Mouse (Mus musculus): ENCODE results near the gene Bcl2l1. TPM values are rescaled to one million over a fixed set of nuclear protein-coding genes. Genes with fewer than 3 reads are reported as not detected.

Gene Bcl2l1
- polyA plus RNA-seq, 1 experiment = 91.7 TPM

DNA sequence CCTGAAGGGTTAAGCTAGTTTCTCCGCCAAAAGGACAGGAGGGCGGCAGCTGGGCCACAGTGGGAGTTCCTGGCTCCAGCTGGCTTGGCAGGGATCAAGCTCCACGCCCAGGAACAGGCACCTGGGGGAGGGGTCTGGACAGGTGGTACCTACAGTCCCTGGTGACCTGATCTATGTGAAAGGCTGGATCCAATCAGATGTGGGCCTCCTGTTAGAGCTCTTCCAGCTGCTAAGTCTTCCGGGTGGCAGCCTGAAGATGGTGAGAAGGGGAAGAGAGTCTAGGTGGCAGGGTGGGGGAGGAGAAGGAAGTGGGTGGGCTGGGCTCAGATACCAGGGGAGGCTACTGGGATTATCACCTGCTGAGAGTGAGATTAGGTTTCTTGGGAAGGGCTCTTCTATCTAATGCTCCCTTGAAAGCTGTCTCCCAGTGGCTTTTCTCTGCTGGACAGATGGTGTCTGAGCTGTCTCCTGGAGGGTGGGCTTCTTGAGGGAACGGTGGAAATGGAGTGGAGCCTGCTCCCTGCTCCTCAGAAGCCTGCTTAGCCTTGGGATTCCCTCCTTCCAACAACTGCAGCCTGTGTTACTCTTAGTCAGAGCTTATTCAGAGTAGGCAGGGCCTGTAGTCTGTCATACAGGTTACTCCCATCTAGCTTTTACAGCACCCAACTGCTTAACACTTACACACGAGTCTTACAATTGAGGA, 27.0 kb downstream of the Bcl2l1 start:
- DNase-seq (ENCODE audit: extremely low spot score in 1 of 2, low spot score in 1 of 2) = no peak

DNA sequence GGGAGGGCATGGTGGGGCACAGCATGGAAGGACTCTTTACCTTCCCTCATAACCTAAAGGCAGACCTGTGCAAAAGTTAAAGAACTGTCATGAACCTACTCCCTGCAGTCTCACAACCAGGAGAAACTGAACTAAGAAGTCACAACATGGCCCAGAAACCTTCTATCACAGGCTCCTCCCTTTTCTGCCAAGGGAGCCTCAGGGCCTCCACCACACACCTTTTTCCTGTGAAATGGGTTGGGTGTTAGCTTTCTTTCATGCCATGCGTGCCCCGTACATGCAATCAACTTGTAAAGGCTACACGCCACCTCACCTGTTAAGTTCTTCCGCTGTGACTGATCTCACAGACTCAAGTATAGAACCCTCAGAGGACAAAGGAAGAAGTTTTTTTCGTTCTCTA, 28.4 kb downstream of the Bcl2l1 start:
- no peak for DNase-seq (ENCODE audit: extremely low spot score in 1 of 2, low spot score in 1 of 2)

DNA sequence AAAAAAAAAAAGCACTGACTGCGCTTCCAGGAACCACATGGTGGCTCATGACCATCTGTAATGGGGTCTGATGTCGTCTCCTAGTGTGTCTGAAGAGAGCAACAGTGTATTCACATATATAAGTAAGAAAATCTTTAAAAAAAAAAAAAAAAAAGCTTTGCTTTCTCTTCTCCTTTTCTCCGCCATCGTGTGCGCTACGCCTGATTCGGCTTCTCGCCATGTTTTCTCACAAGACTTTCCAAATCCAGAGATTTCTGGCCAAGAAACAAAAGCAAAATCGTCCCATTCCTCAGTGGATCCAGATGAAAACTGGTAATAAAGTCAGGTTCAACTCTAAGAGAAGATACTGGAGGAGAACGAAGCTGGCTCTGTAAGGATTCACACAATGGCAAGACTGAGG, 29.2 kb downstream of the Bcl2l1 start:
- no peak for DNase-seq (ENCODE audit: extremely low spot score in 1 of 2, low spot score in 1 of 2)

DNA sequence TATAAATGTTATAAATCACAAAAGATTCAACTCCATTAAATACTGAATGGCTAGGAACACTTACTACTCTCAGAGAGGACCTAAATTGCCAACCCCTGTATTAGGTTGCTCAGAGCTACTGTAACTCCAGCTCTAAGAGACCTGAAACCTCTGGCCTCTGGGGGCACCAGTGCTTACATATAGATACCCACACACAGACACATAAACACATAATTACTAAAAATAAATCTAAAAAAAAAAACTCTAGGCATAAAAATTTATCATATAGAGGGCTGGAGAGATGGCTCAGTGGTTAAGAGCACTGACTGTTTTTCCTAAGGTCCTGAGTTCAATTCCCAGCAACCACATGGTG, 30.8 kb downstream of the Bcl2l1 start:
- no peak for DNase-seq (ENCODE audit: extremely low spot score in 1 of 2, low spot score in 1 of 2)

DNA sequence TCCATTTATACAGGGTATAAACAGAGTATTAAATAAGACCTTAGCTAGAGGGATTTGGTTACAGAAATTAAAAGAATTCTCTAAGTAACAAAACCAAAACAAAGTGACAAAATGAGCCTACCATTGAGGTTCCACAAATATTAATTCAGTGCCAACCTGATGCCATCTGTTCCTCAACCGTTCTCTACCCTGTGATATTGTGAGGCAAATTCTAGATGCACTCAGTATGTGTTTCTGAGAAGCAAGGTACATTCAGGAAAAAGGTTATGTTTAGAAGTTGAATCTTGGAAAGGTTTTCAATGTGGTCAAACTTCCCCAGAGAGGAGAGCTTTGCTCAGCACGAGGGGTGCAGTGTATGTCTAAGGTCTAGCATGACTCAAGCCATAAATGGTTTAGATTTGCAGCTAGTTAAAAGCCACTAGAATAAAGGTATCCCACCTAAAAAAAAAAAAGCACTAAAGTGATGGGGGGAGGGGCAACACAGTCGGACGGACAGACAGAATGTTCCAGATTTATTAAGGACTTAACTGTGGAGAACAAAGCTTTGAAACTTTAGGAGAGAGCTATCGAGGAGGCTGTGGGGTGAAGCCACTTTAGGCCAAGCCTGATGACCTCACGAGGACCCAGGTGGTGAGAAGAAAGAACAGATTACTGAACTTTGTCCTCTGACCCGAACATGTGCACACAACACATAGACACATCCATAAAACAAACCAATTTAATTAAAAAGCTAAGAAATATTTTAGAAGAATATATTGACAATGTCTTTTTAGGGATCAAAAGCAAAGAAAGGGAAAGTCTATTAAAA, 31.4 kb downstream of the Bcl2l1 start:
- DNase-seq (ENCODE audit: extremely low spot score in 1 of 2, low spot score in 1 of 2) = no peak

DNA sequence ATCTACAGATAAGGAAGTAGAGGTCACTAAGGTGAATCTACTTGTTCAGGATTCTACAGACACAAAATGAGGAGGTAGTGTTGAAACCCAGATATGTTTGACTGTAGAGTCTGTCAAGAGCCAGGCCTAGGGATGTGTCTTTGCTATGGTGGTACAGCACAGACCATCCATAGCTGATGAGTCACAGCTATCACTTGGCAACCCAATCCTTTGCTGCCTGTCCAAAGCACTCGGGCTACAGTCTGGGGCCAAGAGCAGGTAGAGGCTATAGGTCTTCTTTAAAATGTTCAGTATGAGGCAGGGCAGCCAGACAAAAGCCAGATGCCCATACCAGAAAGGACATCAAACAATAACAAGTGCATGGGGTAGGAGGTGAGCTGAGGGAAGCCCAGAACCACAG, 33.9 kb downstream of the Bcl2l1 start:
- DNase-seq (ENCODE audit: extremely low spot score in 1 of 2, low spot score in 1 of 2) = no peak

DNA sequence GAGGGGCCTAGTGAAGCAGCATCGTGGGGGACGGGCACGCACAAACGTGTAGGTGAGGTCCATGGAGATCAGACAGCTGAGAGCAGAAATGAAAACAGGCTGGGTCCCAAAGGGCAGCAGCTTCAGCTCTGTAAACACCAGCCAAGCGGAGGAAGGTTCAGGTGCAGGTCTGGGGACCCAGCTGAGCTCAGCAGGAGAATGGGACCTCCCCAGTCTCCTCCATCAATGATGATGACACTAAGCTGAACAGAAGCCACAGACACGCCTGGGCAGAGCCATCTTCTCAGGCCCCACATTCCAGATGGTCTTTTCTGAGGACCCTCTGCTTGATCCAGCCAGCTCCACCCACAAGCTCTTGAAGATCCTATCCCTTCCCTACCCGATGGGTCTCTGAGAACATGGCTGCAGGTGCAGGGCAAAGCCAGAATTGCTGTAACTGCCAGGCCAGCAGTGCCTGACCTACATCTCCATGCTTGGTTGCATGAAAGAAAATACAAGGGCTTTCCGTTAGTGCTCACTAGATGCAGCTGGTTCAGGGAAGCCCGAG, 37.2 kb downstream of the Bcl2l1 start:
- DNase-seq (ENCODE audit: extremely low spot score in 1 of 2, low spot score in 1 of 2) = no peak

DNA sequence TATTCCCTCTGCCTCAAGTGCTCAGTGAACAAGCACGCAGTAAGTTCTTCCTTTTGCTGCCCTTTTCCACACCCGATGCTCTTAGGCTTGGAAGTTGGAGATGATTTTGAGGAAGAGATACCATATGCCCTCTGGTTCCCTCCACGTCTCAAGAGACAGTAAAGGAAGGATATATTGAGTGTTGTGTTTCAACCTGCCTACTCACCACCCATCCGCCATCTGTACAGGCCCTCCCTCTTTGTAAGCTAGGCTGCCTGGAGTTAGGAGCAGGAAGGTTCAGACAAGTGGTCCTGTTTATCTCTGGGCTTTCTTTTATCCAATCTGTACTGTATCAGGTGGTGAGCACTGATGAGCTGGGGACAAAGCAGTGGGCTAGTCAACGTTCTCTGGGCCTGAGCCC, 38.1 kb downstream of the Bcl2l1 start:
- peak in 1 of 2 experiments; percentile 55 for DNase-seq (ENCODE audit: extremely low spot score in 1 of 2, low spot score in 1 of 2)

DNA sequence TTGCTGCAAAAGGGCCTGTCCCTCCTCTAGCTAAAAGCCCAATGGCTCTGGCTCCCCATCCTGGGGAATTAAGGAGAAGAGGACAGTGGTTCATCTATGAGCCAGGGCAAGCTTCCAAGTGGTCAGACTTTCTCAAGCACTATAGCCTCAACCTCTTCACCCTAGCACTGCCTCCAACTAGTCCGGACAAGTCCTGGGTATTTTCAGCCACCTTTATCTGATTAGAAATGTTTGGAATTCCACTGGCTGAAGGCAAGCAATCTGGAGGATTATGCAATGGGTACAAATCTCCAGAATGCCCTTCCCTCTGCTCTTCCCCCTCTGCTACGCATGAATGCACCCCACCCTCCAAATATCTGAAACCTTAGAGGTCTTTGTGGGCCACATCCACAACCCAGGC, 39.1 kb downstream of the Bcl2l1 start:
- DNase-seq (ENCODE audit: extremely low spot score in 1 of 2, low spot score in 1 of 2) = no peak

DNA sequence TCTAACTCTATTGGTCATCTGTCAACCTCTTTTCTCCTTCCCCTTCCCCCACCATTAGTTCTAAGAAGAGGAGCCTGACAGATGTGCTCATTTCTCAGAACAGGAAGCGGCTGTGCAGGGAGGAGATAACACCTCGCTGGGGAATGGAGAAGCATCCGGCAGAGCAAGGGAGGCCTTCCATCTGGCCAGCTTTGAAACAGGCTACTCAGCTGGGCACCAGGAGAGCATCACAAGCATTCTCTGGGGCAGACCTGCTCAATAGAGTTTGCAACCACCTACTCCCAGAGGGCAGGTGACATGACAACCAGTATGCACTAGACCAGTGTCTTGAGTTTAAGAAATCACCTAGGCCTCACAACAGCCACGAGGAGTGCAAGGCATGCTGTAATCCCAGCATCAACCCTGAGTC, 41.9 kb downstream of the Bcl2l1 start:
- DNase-seq (ENCODE audit: extremely low spot score in 1 of 2, low spot score in 1 of 2) = peak in 1 of 2 experiments; percentile 35

DNA sequence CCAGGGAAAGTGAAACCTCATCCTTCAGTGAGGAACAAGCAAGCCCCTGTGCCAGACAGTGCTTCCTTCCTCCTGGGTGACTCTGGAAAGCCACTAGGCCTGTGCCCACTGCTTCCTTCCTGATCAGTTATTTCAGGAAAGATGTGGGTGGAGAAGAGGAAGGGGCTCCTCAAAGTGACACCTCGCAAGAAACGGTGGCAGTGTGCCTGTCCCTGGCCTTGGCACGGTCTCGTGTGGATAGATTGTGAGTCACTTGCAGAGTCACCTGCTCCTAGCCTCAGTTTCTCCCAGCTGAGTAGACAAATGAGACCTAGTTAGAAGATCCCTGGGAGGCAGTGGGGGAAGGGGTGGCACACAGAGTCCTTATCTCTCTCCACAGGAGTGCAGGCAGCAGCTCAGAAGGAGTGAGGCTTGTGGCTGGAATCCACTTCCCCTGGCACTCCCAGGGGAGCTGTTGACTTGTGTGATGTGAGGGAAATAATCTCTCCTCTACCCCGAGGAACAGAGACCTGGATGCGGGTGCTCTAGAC, 42.6 kb downstream of the Bcl2l1 start:
- peak in 1 of 2 experiments; percentile 72 for DNase-seq (ENCODE audit: extremely low spot score in 1 of 2, low spot score in 1 of 2)

DNA sequence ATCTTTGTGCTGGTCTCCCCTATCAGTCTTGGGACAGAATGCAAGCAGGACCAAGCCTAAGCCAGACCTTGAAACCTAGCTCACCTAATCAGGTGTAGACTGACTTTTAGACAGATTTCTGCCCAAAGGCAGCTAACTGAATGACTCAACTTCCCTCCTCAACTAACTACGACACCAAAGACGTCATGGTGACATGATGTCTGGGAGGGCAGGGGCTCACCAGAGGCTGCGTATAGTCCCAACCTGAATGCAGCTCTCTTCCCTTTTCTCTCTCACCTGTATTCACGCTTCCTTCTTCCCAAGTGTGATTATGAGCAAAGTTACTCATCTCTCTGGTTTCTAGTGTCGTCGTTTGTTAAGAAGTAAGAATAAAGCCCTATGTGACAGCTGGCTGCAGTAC, 44.0 kb downstream of the Bcl2l1 start:
- no peak for DNase-seq (ENCODE audit: extremely low spot score in 1 of 2, low spot score in 1 of 2)

DNA sequence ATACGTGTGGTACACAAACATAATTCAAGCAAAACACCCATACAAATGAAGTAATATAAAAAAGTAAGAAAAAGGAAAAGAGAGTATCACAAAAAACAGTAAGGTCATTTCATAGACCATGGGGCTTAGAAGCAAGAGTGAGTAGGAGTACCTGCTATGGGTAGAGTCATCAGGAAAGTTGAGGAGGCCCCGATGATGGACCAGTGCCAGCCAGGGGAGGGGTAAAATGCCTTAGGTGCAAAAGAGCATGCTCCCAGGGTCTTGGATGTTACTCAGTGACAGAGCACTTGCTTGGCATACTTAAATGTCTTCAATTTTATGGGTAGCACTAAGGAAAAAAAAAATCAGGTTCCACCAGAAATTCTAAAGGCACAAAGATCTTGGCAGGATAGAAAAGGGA, 44.4 kb downstream of the Bcl2l1 start:
- no peak for DNase-seq (ENCODE audit: extremely low spot score in 1 of 2, low spot score in 1 of 2)

DNA sequence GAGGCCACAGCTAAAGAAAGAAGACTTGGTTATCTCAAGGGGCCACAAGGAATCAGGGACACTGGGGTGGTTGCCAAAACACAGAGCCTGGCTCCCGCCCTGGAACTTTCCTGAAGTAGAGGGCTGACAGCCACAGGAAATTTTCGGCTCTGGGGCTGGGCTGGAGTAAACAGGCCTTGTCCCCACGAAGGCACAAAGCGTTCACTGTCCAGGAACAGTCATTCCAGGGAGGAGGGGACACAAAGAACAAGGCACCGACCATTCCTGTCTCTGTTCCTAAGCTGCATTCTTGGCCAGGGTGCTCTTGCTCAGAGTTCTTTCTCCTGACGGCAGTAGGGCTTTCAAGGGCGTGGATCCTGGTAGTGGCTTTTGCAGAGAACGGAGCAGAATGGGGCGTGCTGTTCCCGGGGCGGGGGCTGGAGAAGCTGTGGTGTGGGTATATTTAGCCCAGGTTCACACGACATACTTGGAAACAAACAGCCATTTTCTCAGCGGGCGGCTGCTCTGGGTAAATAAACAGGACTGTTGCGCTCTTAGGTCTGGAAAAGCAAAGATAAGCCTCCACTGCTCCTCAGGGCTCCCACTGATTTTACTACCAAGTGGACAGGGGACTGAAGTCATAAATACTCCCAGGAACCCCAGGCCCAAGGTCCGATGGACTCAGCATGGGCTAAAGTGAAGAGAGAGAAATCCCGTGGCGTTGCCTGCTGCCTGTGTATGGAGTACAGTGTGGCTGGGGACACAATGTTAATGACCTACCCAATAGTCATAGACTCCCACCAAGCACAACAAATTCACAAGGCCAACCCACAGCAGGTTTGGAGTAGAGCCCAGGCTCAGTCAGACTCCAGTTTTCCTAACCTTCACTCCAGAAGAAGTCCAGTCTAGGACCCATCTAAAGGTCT, 45.8 kb downstream of the Bcl2l1 start:
- DNase-seq (ENCODE audit: extremely low spot score in 1 of 2, low spot score in 1 of 2) = peak; percentile 78 to 82

DNA sequence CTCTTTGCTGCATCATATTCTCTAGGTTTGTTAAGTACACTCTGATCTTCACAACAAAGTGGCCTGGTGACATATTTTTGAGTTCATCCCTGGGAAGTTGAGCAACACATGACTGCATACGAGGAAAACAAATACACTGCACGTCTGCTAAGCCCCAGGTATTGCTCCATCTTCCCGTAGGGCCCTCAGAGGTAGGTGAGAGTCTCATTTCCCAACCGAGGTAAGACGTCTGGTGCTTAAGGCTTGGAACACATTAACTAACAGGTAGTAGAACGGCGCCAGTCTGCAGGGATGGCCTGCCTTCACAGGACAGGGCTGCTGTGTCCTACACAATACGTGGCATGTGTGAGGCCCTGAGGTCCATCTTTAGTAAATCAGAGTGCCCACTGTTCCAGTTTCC, 46.9 kb downstream of the Bcl2l1 start:
- no peak for DNase-seq (ENCODE audit: extremely low spot score in 1 of 2, low spot score in 1 of 2)

DNA sequence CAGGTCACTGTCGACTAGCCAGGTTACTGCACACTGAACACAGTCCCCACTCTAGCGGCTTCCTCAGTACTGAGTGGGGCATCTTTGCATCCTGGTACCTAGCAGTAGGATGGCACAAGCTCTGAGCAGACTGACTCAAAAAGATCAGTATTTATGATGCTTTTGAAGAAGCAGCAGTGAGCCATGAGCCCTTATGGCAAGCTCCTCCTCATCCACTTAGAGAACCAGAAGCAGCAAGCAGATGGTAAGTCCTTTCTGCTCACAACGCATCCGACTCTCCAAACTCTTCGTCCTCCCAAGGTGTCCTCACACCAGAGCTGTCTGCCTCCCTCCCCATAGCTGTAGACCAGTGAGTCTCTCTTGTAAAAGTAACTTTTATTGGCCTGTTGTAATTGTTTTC, 48.3 kb downstream of the Bcl2l1 start:
- DNase-seq (ENCODE audit: extremely low spot score in 1 of 2, low spot score in 1 of 2) = no peak

DNA sequence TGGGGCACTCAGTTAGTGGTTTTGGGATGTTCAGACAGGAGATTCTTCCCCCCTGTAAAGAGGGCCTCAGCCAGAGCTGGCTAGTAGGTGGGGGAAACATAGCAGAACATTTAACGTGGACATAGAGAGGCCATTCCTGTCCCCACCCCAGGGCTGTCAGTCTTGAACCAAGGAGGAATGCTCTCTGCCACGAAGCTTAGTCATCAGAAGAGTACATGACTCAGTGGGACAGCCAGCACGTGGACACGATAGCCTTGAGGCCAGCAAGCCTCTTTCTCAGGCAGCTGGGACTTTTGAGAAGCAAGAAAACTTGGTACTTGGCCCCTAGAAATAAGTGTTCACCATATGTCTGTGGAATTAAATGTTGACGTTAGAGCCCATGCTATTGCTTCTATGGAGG, 48.9 kb downstream of the Bcl2l1 start:
- no peak for DNase-seq (ENCODE audit: extremely low spot score in 1 of 2, low spot score in 1 of 2)

DNA sequence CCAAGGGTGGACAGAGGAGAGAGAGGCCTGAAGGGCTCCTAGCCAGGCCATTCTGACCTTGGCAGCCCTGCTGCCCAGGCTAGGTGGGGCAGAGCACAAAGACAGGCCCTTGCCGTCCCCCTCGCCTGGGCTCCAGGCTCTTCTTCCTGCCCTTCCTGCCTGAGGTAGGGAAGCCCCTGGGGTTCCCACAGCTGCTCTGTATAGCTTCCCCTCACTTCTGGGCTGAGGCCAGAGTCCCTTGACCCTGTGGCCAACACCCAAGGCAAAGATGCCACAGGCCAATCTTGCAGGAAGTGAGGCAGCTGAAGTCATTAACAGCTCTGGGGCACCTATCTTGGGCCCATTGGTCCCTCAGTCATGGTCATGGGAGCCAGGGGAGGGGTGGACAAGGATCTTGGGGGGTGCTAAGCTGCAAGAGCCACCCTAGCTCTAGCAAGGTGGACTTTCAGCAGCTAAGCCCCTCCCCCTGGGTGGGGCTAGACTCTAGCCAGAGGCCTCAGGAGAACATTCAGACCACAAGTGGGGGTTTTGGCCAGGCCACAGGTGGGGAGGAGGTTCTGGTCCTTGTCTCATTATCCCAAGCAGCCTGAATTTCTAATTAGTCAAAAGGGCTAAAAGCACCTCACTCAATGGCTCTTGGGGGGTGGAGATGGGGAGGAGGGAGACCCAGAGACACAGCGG, 50.4 kb downstream of the Bcl2l1 start:
- no peak for DNase-seq (ENCODE audit: extremely low spot score in 1 of 2, low spot score in 1 of 2)

DNA sequence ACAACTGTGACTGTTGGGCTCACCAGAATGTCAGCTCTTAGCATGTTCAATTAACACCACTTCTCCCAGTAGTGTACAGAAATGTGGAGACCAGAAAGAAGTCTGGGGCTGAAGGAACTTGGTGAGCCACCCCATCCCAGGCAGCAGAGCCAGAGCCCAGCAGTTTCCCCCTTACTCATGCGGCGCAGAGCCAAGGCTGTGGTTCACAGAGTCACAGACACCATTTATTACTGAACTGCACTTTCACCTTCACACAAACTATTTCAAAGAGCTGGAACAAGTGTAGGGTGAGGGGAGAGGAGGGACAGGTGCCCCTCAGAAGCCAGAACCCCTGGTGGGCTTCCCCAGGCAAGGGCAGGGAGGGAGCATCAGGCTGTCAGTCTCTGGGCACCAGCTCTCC, 51.1 kb downstream of the Bcl2l1 start:
- no peak for DNase-seq (ENCODE audit: extremely low spot score in 1 of 2, low spot score in 1 of 2)

DNA sequence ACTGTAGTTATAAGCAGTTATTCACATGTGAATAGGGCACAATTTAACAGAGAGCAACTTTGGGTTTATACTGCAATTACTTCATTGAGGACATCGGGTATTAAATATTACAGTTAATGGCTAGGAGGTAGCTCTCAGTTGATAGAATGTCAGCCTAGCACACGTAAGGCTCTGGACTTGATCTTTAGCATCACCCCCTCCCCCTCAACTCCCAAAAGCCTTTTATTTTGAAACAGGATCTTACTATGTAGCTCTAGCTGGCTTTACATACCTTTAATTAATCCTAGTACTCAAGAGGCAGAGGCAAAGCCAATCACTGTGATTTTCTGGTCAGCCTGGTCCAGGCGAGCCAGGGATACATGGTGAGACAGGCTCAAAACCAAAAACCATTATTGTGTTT, 54.4 kb downstream of the Bcl2l1 start:
- no peak for DNase-seq (ENCODE audit: extremely low spot score in 1 of 2, low spot score in 1 of 2)
